Mouse (Mus musculus) olfactory bulb, adult 2 months (tissue): ENCODE results near the gene Ube2r2. TPM values are rescaled to one million over a fixed set of nuclear protein-coding genes. Genes with fewer than 3 reads are reported as not detected.

Experiments
- H3K27ac ChIP-seq: fragments of 200-500 bp; 2 replicates; pipeline ENCODE4 v1.5.1; 2012; ENCODE audit warnings: low read depth, low read length; ENCODE audit not compliant: insufficient read depth
- H3K4me1 ChIP-seq: fragments of 200-500 bp; 2 replicates; pipeline ENCODE4 v1.6.1; 2012; ENCODE audit warnings: low read length; ENCODE audit not compliant: control insufficient read depth, insufficient read depth
- H3K4me3 ChIP-seq: fragments of 200-500 bp; 2 replicates; pipeline ENCODE4 v1.5.1; 2012; ENCODE audit warnings: mild to moderate bottlenecking, low read depth, low read length, moderate library complexity; ENCODE audit not compliant: insufficient read depth
- CTCF ChIP-seq: fragments of 200-500 bp; IDR thresholded peaks from 2 replicates; pipeline ENCODE4 v1.5.1; 2012; ENCODE audit warnings: low read depth, mild to moderate bottlenecking, low read length, moderate library complexity; ENCODE audit not compliant: insufficient read depth
- POLR2A ChIP-seq: fragments of 200-500 bp; IDR thresholded peaks from 2 replicates; pipeline ENCODE4 v1.6.1; 2012; ENCODE audit warnings: mild to moderate bottlenecking, low read depth, low read length, moderate library complexity; ENCODE audit not compliant: insufficient read depth
- WGBS: fragments of 180-500 bp; shearing (Covaris S2); methylation state at CpG from one replicate; pipeline ENCODE4 v1.1.7; 2018; 5-methylcytosine and 5-hydroxymethylcytosine counted together
- polyA plus RNA-seq: library from polyadenylated mRNA; stranded (reverse); fragments of >200 nt; gene quantifications from 2 replicates; pipeline ENCODE4 v1.2.4, GENCODE M21; 2012; ENCODE audit warnings: low replicate concordance; ENCODE audit not compliant: missing spikeins, insufficient read depth, insufficient read length

The Ube2r2 gene
- polyA plus RNA-seq, 1 experiment: not detected

DNA sequence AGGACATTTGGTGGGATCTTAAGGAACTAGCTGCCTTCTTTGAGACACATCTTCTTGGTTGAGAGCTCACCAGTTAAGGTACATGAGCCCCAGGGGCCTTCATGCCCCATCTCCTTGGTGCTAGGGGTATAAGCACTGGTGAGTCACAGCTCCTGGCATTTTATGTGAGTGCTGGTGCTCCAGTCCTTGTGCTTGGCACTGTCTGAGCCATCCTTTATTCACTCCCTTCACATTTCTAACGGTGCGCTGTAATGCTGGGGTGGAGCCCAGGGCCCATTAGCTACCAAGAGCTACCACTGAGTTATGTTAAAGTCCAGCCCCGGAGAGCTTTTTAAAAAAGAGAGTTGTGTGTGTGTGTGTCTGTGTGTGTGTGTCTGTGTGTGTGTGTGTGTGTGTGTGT, 17.6 kb downstream of the Ube2r2 start:
- WGBS: 31% methylated on average over 3 of the region's 3 CpGs

DNA sequence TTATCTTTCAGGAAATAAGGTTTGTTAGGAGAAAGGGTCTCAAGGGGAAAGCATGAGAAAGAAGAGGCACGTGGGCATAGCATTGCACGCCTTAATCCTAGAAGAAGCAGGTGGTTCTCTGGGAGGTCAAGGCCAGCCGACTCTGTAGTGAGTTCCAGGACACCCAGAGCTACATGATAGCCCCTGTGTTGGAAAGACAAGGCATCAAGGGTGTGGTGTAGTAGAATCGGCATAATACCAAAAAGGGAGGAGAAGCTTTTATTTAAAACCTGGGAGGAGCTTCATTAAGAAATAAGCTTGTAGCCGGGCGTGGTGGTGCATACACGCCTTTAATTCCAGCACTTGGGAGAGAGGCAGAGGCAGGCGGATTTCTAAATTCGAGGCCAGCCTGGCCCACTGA, 21.4 kb downstream of the Ube2r2 start:
- no peak overlapping the region for H3K4me3 ChIP-seq
- H3K27ac ChIP-seq: no peak overlapping the region
- peaks cover 7% of the 10 kb centered on the region; the same call in 1 of the 2 replicates for H3K4me1 ChIP-seq
- TF ChIP-seq CTCF: no peak
- no peak for TF ChIP-seq POLR2A
- WGBS: 67% methylated on average over 9 of the region's 9 CpGs

More for the DNA sequence above, 17.6 kb downstream of the Ube2r2 start:
- Histone ChIP-seq H3K4me1 (peaks cover 7% of the 10 kb centered on the region; the same call in 1 of the 2 replicates), H3K27ac (no peak overlapping the region), H3K4me3 (no peak overlapping the region)
- no peak for TF ChIP-seq POLR2A
- no peak for TF ChIP-seq CTCF

DNA sequence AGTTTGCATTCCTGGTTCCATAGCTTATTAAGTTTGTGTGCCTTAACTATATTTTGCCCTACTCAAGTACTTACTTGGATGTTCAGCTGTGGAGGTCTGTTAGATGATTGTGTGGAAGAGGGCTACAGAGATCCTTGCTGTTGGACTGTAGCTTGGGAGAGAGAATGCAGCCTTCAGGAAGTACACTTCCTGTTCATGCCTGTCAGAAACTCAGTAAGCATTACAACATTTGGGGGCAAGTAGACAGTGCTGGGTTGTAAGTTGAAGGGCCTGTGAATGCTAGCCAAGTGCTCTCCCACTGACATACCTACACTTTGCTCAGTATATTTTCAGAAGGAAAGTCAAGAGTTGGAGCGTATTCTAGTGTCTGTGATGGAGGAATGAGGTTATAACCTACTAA, 22.7 kb downstream of the Ube2r2 start:
- H3K4me1 ChIP-seq: peaks cover 2% of the 10 kb centered on the region; the same call in 1 of the 2 replicates
- no peak for TF ChIP-seq CTCF
- no peak for TF ChIP-seq POLR2A
- 46% methylated on average over 1 of the region's 1 CpGs for WGBS

GRCm38 (mm10) chr4:41161232-41161631, 25.7 kb downstream of the Ube2r2 start:
- Histone ChIP-seq H3K27ac (no peak overlapping the region), H3K4me3 (no peak overlapping the region), H3K4me1 (peaks cover 2% of the 10 kb centered on the region; the same call in 1 of the 2 replicates)
- WGBS: 95% methylated on average over 3 of the region's 3 CpGs
- TF ChIP-seq POLR2A (no peak), CTCF (no peak)

More for the DNA sequence above, 22.7 kb downstream of the Ube2r2 start:
- no peak overlapping the region for H3K27ac ChIP-seq
- H3K4me3 ChIP-seq: no peak overlapping the region

- no peak for TF ChIP-seq CTCF
- TF ChIP-seq POLR2A: no peak
- 12% methylated on average over 2 of the region's 2 CpGs for WGBS
- H3K4me3 ChIP-seq: no peak overlapping the region
- H3K4me1 ChIP-seq: no peaks in the 10 kb centered on the region
- no peak overlapping the region for H3K27ac ChIP-seq
These were observed 29.4 kb downstream of the Ube2r2 start for GRCm38 (mm10) chr4:41164974-41165373.

DNA sequence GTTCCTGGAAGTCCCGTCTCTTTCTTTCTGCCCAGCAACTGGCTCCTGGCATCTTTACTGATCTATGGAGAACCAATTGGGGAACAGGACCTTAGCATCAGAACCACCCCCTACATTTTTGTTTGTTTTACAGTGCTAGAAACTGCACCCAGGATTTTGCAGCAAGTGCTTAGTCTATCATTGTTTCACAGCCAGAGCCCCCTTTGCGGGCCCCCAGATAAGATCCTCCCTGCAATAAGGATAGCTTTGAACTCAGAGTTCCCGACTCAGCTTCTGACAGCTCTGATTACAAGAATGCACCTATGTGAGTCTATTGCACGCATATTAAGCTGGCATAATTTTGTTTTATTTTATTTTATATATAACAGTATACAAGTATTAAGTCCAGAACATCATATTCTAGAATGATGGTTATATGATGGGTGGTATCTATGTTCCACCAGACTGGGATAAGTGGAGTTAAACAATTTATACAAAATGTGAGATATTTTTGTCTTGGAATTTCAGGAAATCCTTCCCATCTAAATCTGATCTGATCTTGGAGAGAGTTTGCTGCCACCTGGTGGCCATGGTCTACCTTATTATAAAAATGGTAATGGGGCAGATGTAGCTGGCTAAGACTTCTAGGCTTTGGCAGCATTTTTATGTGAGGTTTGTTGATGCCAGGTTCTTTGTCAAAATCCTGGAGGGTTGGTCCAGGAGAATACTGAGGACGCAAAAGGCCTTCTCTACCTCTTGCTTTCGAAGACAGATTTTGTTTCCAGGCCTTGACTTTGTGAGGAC, 30.3 kb downstream of the Ube2r2 start:
- Histone ChIP-seq H3K4me3 (no peak overlapping the region), H3K4me1 (no peaks in the 10 kb centered on the region), H3K27ac (no peak overlapping the region)
- 33% methylated on average over 6 of the region's 6 CpGs for WGBS
- TF ChIP-seq POLR2A (no peak), CTCF (no peak)

GRCm38 (mm10) chr4:41170970-41171369, 35.4 kb downstream of the Ube2r2 start:
- Histone ChIP-seq H3K4me3 (no peak overlapping the region), H3K4me1 (0 out of 2 replicates have a peak, but pooled peaks cover 3% of the 10 kb centered on the region), H3K27ac (no peak overlapping the region)
- WGBS: 70% methylated on average over 2 of the region's 2 CpGs
- TF ChIP-seq CTCF: no peak
- TF ChIP-seq POLR2A: no peak

DNA sequence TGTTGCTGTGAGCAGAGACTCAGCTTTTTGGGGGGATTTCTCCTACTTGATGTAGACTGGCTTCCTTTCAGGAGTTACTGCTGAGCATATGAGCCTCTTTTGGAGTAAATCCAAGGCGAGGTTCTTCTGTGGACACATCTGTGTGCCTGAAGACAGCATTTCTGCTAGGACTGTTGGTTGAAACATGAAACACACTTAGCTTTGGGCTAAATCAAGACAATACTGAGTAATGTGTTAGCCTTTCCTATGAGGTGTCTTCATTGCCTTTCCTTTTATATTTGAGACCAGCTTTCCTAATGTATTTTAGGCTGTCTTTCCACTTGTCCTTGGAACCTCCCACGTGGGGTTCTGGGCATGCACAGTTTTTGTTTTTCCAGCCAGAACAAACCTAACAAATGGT, 39.1 kb downstream of the Ube2r2 start:
- H3K27ac ChIP-seq: no peak overlapping the region
- H3K4me3 ChIP-seq: no peak overlapping the region
- TF ChIP-seq CTCF (no peak), POLR2A (no peak)
- H3K4me1 ChIP-seq: peaks cover 5% of the 10 kb centered on the region; the same call in 1 of the 2 replicates
- 63% methylated on average over 2 of the region's 2 CpGs for WGBS
